Mouse (Mus musculus) MEL (cell line): Measurements from ENCODE around the gene Slc44a5.

Source experiments
- CTCF ChIP-seq, 3 experiments: IDR thresholded peaks in 2 of 3; conservative IDR thresholded peaks in 1 of 3; 2 replicates each; pipeline ENCODE4 v1.5.1; 2011 to 2012; ENCODE audit warnings: low read length in 3 of 3, low read depth in 2 of 3, mild to moderate bottlenecking in 2 of 3, improper control_type of control experiment in 1 of 3, inconsistent platforms in 1 of 3, mixed read lengths in 1 of 3, moderate library complexity in 1 of 3; ENCODE audit not compliant: control insufficient read depth in 1 of 3, insufficient read depth in 1 of 3, poor library complexity in 1 of 3, severe bottlenecking in 1 of 3
- JUND ChIP-seq: IDR thresholded peaks from 2 replicates; pipeline ENCODE4 v1.6.1; 2011; ENCODE audit warnings: low read depth, mild to moderate bottlenecking, improper control_type of control experiment, low read length
- ZNF384 ChIP-seq: IDR thresholded peaks from 2 replicates; pipeline ENCODE4 v1.6.1; 2012; ENCODE audit warnings: low read depth, mild to moderate bottlenecking, inconsistent platforms, low read length, improper control_type of control experiment

GRCm38 (mm10) chr3:153968549-153968948, 4.7 kb upstream of the Slc44a5 start:
- TF ChIP-seq ZNF384, result no peak
- peak; percentile 43 to 100 (median 85) for TF ChIP-seq CTCF (IDR thresholded peaks at IDR 0.05 in 2 of 3, conservative IDR thresholded peaks at IDR 0.05 in 1 of 3; ENCODE audit: control insufficient read depth in 1 of 3, insufficient read depth in 1 of 3, low read depth in 2 of 3, low read length in 3 of 3, poor library complexity in 1 of 3, severe bottlenecking in 1 of 3)
- no peak for TF ChIP-seq JUND
